Mouse (Mus musculus): ENCODE data around the gene Fam167b.

DNA sequence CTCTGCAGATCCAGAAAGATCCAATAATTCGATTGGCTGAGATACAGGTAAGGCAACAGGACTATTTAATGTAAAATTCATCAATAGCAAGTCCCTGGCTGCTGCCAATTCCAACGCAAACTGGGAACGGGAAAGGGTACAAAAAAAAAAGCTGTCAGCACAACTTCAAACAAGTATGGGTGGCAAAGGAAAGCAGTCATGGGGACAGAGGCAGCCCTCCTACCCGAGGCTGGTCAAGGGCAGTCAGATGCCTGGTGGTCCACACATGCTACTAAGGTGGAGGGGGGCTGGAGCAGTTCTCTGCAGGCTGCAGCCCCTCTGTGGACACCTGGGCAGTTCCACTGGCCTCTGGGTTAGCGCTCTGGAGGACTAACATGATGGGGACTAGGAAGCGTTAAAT is 47.7 kb upstream of the Fam167b start:
- no peak for TF ChIP-seq CTCF (IDR thresholded peaks at IDR 0.05; ENCODE audit: insufficient read depth, low read length)
- TF ChIP-seq POLR2A (IDR thresholded peaks at IDR 0.05; ENCODE audit: borderline replicate concordance, extremely low read depth, low read depth, low read length): no peak

Measured in lung, adult 2 months (tissue).